Mouse (Mus musculus) T-helper 1 cell (primary cell): Measurements from ENCODE around the gene Cckar.

ENCODE experiments used
- in situ Hi-C: fragments of 300-600 bp; cut with MboI, MseI; formaldehyde crosslinking; loops from one replicate; pipeline ENCODE4 v1.15.1; 2025; ENCODE audit warnings: high pct_unique_total_duplicates

The Cckar gene

GRCm38 (mm10) chr5:53673493-53674150, 33.9 kb downstream of the Cckar start:
- in situ Hi-C loops, result loop anchor here (5.0 to 10.0 kb wide), 2 partner anchors 346 to 489 kb away; no protein-coding TSS in a partner anchor

- in situ Hi-C loops, result loop anchor here (5.0 to 10.0 kb wide), 2 partner anchors 345 to 488 kb away; no protein-coding TSS in a partner anchor
These were observed 35.2 kb downstream of the Cckar start for GRCm38 (mm10) chr5:53672352-53672751.

GRCm38 (mm10) chr5:53671507-53671906, 36.0 kb downstream of the Cckar start:
- in situ Hi-C loops, result loop anchor here (5.0 to 10.0 kb wide), 2 partner anchors 344 to 487 kb away; no protein-coding TSS in a partner anchor

DNA sequence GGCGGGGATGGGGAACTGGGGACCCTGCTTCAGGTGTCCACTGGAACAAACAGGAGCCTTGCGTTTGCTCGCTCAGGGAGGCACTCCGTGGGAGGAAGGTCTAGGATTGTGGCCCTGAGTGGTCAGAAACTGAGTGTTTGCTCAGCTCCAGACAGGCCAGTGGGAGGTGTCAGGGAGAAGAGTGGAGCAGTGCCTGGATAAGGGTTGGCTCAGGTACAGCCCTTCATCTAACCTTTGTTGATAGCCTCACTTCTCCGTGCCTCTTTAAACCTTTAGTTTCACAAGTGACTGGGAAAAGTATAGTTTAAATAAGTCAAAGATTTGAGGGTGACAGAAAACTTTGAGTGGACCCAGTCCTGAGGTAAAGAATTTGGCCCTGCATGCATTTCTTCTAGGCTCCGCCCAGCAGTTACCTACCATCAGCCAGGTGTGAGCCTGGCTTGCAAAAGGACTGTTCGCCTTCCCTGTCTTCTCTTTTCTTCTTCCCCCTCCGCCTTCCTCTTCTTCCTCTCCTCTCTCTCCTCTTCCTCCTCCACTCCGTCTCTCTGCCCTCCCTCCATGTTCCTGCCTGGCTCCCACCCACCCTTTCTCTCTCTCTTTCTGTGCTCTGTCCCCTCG, 37.1 kb downstream of the Cckar start:
- in situ Hi-C loops, result loop anchor here (5.0 to 10.0 kb wide), 2 partner anchors 343 to 486 kb away; no protein-coding TSS in a partner anchor

DNA sequence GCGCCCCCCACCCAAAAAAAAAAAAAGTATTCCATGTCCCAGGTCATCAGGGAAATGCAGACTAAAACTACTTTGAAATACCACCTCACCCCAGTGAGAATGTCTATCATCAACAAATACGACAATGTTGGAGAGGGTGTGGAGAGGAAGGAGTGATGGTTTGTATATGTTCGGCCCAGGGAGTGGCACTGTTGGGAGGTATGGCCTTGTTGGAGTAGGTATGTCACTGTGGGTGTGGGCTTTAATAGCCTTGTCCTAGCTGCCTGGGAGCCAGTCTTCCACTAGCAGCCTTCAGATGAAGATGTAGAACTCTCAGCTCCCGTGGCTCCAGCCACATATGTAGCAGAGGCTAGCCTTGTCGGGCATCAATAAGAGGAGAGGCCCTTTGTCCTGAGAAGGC, 39.5 kb downstream of the Cckar start:
- in situ Hi-C loops, result loop anchor here (5.0 kb wide), 1 partner anchor 321 kb away; no protein-coding TSS in a partner anchor

- in situ Hi-C loops, result no loop called here
These were observed 43.8 kb downstream of the Cckar start for GRCm38 (mm10) chr5:53663665-53664064.

GRCm38 (mm10) chr5:53662413-53662812, 45.1 kb downstream of the Cckar start:
- in situ Hi-C loops, result no loop called here

DNA sequence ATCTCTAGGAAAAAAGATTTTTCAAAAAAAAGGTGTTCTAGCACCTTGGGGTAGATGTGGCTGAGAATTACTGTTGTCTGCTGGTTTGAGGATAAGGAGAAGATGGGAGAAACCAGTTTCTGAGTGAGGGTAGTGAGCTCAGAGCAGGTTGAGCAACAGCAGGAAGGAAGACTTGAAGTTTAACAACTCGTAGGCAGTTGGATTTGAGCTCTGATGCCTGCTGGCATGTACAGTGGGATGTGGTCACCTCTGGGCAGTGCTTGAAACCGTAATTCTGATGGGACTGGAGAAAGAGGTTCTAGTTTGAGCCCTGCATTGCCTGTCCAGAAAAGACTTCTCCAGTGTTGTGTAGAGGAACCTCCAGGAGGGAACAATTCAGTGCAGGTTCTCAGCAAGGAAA, 46.0 kb downstream of the Cckar start:
- in situ Hi-C loops, result no loop called here

DNA sequence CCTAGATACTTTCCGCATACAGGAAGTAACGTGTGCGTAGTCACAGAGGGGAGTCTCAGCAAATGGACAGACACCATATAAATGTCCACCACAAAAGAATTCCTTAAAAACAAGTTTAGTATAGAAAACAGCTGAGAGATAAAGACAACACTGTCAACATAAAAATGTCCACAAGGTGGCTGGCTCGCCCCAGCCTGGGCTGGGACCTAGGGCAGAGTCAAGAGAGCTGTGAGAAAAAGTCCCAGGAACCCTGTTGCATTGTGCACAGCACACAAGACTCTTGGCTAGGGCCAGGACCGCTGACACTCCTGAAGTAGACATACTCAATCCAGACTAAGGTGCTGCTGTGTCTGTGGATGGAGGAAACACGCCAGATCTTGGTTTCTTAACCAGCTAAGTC, 49.6 kb downstream of the Cckar start:
- in situ Hi-C loops, result no loop called here

DNA sequence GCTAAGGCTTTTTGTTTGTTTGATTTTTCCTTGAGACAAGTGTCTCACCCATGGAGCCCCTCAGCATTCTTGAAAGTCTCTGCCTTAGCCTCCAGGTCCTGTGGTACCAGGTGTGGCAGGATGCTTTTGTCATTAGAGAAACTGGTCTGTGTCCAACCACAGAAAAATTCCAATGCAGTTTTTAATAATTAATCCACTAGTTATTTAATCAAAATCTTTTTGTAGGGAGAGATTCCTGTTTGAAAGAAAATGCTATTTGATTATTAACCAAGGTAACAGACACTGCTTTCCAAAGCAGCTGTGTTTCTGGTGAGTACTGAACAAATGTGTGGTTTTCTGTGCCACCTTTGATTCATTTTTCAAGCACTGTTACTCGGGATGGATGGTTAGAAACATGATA, 50.9 kb downstream of the Cckar start:
- in situ Hi-C loops, result no loop called here
